Mouse (Mus musculus) spleen, adult 2 months (tissue): ENCODE measurements around the gene Gm10135. TPM values are rescaled to one million over a fixed set of nuclear protein-coding genes. Genes with fewer than 3 reads are reported as not detected.
"Not testable (repeated sequence)": the region's sequence is repeated elsewhere in the genome, so short reads cannot be mapped to it uniquely, and the experiment has no call there.

ENCODE experiments used
- DNase-seq, 2 experiments: peaks; one replicate each; pipeline versions ENCODE4 v3.0.0 to v3.0.0-alpha.2; 2012 to 2021; ENCODE audit warnings: low spot score in 2 of 2, low read depth in 1 of 2
- H3K27ac ChIP-seq: fragments of 200-500 bp; 2 replicates; pipeline ENCODE4 v1.5.1; 2012; ENCODE audit warnings: low read length, inconsistent platforms; ENCODE audit not compliant: insufficient read depth
- H3K27me3 ChIP-seq: fragments of 200-500 bp; 2 replicates; pipeline ENCODE4 v1.6.1; 2012; ENCODE audit warnings: mild to moderate bottlenecking, moderate library complexity, low read length, inconsistent platforms; ENCODE audit not compliant: control insufficient read depth, insufficient read depth
- H3K36me3 ChIP-seq: fragments of 200-500 bp; 2 replicates; pipeline ENCODE4 v1.6.1; 2012; ENCODE audit warnings: mild to moderate bottlenecking, low read length, inconsistent platforms; ENCODE audit not compliant: control insufficient read depth, insufficient read depth
- H3K4me1 ChIP-seq: fragments of 200-500 bp; 2 replicates; pipeline ENCODE4 v1.6.1; 2011; ENCODE audit warnings: inconsistent platforms; ENCODE audit not compliant: control insufficient read depth, insufficient read depth, insufficient read length
- H3K4me3 ChIP-seq: fragments of 200-500 bp; 2 replicates; pipeline ENCODE4 v1.5.1; 2011; ENCODE audit warnings: mild to moderate bottlenecking, inconsistent platforms; ENCODE audit not compliant: insufficient read depth, insufficient read length; ENCODE audit errors: extremely low read depth
- CTCF ChIP-seq: fragments of 200-500 bp; IDR thresholded peaks from 2 replicates; pipeline ENCODE4 v1.5.1; 2011; ENCODE audit warnings: mild to moderate bottlenecking, inconsistent platforms; ENCODE audit not compliant: insufficient read depth, insufficient read length, insufficient replicate concordance; ENCODE audit errors: extremely low read depth
- POLR2A ChIP-seq: fragments of 200-500 bp; IDR thresholded peaks from 2 replicates; pipeline ENCODE4 v1.6.1; 2011; ENCODE audit warnings: low read depth, low read length, inconsistent platforms
- WGBS: fragments of 180-500 bp; shearing (Covaris S2); methylation state at CpG from one replicate; pipeline ENCODE4 v1.1.7; 2018; 5-methylcytosine and 5-hydroxymethylcytosine counted together
- polyA plus RNA-seq: library from polyadenylated mRNA; depleted of rRNA; stranded (reverse); fragments of >200 nt; gene quantifications from 2 replicates; pipeline ENCODE4 v1.2.3, GENCODE M21; 2012

The Gm10135 gene
- polyA plus RNA-seq, 1 experiment = not detected

DNA sequence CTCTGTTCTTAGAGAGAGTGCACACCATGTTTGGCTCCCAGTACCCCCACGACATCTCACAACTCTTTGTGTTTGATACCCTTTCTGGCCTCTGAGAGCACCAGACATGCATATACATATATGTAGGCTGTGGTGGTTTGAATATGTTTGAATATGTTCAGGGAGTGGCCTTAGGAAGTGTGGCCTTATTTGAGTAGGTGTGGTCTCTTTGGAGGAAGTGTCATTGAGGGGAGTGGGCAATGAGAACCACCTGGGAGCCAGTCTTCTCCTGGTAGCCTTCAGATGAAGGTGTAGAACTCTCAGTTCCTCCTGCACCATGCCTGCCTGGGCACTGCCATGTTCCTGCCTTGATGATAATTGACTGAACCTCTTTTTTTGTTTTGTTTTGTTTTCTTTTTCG, 35.2 kb downstream of the Gm10135 start:
- H3K27ac ChIP-seq = no peak overlapping the region
- H3K36me3 ChIP-seq = no peaks in the 10 kb centered on the region; the same call in 1 of the 2 replicates
- peaks cover 6% of the 10 kb centered on the region; the same call in 1 of the 2 replicates for H3K4me1 ChIP-seq
- H3K27me3 ChIP-seq = no peaks in the 10 kb centered on the region
- TF ChIP-seq POLR2A (no peak), CTCF (no peak)
- H3K4me3 ChIP-seq = no peak overlapping the region
- 82% methylated on average over 2 of the region's 2 CpGs for WGBS
- DNase-seq = no peak

DNA sequence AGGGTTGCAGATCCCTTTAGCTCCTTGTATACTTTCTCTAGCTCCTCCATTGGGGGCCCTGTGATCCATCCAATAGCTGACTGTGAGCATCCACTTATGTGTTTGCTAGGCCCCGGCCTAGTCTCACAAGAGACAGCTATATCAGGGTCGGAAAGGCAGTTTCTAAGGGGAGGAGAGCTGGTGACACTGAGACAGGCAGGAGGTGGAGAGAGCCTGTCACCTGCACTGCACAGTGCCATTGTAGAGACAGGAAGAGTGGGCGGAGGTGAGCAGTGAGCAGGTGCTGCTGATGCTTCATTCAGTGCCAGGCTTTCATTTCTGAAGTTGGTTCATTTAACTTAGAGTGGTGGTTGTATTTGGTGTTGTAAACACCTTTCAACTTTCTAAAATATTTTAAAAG, 36.1 kb downstream of the Gm10135 start:
- H3K4me1 ChIP-seq, H3K27me3 ChIP-seq, H3K4me3 ChIP-seq, H3K36me3 ChIP-seq: not testable (repeated sequence)
- WGBS = 64% methylated on average over 3 of the region's 3 CpGs
- 0 out of 2 replicates have a peak overlapping the region, but pooled peaks have one; percentile 32 for H3K27ac ChIP-seq
- DNase-seq = peak in 1 of 2 experiments; percentile 20

DNA sequence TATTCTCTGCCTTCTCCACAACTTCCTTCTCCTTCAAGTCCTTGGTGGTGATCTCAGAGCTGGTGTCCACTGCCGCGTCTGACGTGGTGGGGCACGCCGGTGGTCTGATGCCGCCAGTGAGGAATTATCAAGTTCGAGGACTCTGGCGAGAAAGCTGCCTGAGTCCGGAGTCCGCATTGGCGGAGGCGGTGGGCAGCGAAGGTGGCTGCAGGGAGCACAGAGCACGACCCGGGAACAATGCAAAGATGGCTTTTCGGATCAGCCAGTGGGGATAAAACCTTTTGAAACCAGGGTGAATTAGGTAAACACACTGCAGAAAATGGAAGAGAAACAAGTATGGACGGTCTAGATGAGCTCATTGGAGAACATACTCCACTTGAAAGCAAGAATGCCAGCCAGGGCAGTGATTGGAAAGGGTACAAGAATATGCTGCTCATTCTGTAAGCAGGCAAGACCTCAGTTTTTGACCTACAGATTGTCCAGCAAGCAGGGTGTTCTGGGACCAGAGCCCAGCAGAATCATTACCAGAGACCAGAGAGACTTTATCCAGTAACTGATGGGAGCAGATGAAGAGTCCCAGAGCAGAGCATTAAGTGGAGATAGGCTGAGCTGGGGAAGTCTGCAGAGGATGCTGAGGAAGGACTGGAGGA, 41.4 kb downstream of the Gm10135 start:
- Histone ChIP-seq H3K4me1 (no peaks in the 10 kb centered on the region; the same call in 1 of the 2 replicates), H3K4me3 (no peak overlapping the region), H3K27ac (no peak overlapping the region), H3K27me3 (no peaks in the 10 kb centered on the region), H3K36me3 (no peaks in the 10 kb centered on the region)
- no peak for DNase-seq
- WGBS = 97% methylated on average over 17 of the region's 17 CpGs
- TF ChIP-seq CTCF (no peak), POLR2A (no peak)

DNA sequence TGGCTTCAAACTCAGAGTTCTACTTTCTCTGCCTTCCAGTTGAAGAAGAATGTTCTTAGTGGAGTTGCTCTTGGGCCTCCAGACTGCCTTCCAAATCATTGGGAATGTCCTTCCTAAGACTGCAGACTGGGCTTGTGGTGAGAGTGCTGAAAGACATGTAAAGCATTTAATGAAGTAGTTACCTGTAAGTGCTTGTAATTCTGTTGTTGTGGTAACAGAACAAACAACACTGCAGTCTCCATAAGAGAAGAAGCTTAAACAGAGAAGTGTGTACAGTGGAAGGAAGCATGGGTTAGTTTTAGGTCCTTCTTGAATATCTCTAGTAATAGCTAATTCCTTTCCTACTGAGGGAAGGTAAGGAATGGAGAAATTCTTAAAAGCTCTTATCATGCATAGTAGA, 47.4 kb downstream of the Gm10135 start:
- no peaks in the 10 kb centered on the region for H3K36me3 ChIP-seq
- TF ChIP-seq CTCF (no peak), POLR2A (no peak)
- H3K4me3 ChIP-seq = no peak overlapping the region
- H3K27me3 ChIP-seq = no peaks in the 10 kb centered on the region
- H3K4me1 ChIP-seq = no peaks in the 10 kb centered on the region; the same call in 1 of the 2 replicates
- no peak for DNase-seq
- no peak overlapping the region for H3K27ac ChIP-seq

DNA sequence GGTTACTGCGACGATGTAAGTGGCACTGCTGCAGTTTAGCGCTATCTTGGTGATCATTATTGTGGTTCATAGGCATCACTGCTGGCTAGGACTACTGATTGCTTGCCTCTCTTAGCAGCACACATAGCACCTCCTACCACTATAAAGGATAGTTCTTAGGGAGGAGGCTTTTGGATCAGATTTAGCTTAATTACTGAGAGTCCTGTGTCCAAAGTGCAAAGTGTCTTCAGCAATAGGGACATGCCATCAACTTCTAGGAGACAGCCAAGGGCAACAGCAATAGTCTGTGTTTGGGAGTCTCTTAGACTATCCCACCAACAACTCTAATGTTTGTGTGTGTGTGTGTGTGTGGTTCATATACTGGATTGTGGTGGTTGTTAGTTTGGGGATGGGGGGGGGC, 51.7 kb downstream of the Gm10135 start:
- no peak overlapping the region for H3K27ac ChIP-seq
- TF ChIP-seq POLR2A (no peak), CTCF (no peak)
- no peaks in the 10 kb centered on the region for H3K27me3 ChIP-seq
- 95% methylated on average over 3 of the region's 3 CpGs for WGBS
- H3K4me1 ChIP-seq = no peaks in the 10 kb centered on the region; the same call in 1 of the 2 replicates
- H3K4me3 ChIP-seq = no peak overlapping the region
- no peaks in the 10 kb centered on the region for H3K36me3 ChIP-seq
- no peak for DNase-seq

DNA sequence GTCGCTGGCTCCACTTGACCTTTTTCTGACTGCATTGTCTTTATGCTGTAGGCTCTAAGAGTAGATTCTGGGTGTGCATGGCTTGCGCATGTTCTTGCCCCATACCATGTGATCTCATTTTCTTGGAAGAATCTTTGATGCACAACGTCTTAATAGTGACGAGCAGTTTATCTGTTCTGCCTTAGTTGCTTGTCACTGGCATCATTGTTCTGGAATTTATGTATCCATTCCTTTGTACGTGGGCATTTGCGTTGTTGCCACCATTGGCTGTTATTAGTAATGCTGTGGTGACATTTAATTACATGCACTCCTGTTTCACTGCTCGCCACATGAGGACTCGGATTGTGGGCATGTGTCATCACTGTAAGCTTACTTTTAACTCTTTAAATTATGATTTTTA, 53.3 kb downstream of the Gm10135 start:
- H3K27ac ChIP-seq = no peak overlapping the region
- TF ChIP-seq POLR2A (no peak), CTCF (no peak)
- DNase-seq = no peak
- no peaks in the 10 kb centered on the region for H3K27me3 ChIP-seq
- peaks cover 8% of the 10 kb centered on the region; the same call in 1 of the 2 replicates for H3K4me1 ChIP-seq
- no peak overlapping the region for H3K4me3 ChIP-seq
- WGBS = 95% methylated on average over 8 of the region's 8 CpGs
- no peaks in the 10 kb centered on the region for H3K36me3 ChIP-seq

DNA sequence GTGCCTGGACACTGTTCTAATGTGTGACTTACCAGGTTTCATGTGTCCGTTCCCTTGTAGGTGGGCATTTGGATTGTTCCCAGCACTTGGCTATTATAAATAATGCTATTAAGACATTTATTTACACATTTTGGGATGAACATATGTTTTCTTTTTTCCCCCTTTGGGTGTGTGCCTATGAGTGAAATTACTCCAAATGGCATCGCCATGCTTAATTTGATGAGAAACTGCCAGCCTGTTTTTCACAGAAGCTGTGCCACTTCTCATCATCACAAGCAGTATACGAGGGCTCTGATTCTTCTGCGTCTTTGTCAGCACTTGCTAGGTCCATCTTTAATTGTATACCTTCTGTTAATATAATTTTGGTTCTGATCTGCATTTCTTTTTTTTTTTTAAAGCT, 54.1 kb downstream of the Gm10135 start:
- TF ChIP-seq POLR2A = no peak
- no peak for TF ChIP-seq CTCF
- Histone ChIP-seq H3K27me3 (no peaks in the 10 kb centered on the region), H3K4me3 (no peak overlapping the region), H3K27ac (no peak overlapping the region), H3K4me1 (peaks cover 10% of the 10 kb centered on the region; the same call in 1 of the 2 replicates), H3K36me3 (no peaks in the 10 kb centered on the region)
- no peak for DNase-seq
- WGBS = 95% methylated on average over 4 of the region's 4 CpGs
